Mouse (Mus musculus) B cell, adult 67 days (primary cell): Measurements from ENCODE around the gene Cebpe. TPM values are rescaled to one million over a fixed set of nuclear protein-coding genes. Genes with fewer than 3 reads are reported as not detected.

ENCODE experiments used
- total RNA-seq, 2 experiments: library from RNA; stranded (reverse); gene quantifications; 4 replicates each; pipeline ENCODE4 v1.2.4; 2023

Gene Cebpe
- total RNA-seq: not detected

DNA sequence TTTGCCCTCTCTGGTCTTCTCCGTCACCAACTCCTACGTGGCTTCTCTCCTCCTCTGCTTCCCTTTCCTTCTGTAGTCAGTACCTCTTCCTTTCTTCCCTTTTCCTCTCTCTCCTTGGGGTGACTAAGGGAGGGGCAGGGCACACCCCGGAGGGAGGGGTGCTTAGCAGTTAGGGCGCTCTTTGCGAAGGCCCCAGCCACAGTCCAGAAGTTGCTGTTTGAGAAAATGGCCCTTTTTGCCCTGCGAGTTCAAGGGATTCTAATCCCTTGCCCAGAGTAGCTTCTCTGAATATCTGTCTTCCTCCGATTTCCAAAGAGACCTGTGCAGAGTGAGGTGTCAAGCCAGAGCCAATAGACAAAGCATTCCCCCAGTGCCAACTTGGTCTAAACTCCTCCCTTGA, at the start of gene Cebpe:
Gene Cebpe (minus strand): TSS at position 101 of the 400 bp plus-strand sequence.

DNA sequence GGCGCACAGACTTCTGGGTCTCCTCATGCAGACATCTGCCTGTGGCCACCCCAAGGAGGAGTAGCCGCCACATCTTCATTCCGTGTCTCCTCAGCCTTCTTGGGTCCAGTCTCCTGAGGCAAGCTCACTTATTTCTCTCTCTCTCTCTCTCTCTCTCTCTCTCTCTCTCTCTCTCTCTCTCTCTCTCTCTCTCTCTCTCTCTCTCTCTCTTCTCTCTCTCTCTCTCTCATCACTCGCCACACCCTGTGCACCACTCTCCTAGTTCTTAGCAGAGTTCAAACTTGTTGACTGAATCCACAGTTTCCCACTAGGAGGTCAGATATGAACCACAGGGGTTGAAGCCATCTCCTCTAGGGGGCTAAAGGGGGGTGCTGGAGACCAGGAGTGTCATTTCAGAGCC, 13.2 kb downstream of the Cebpe start, which contains the start of gene Gm29776:
Gene Gm29776 (minus strand): TSS at position 101 of the 400 bp plus-strand sequence.

GRCm38 (mm10) chr14:54686522-54687143, 25.3 kb downstream of the Cebpe start, which contains the start of gene Acin1:
Acin1 (minus strand) TSS chr14:54686931.

GRCm38 (mm10) chr14:54686063-54686521, 25.9 kb downstream of the Cebpe start, which contains the start of gene 1700123O20Rik:
1700123O20Rik (plus strand) TSS chr14:54686216.

Other genes with a start within 250 kb of the Cebpe start
- 100 to 1,000 TPM; 186 to 221 TPM for gene Lrp10, start 248.0 kb downstream of the Cebpe start, total RNA-seq
- 1 to 10 TPM; 1.5 TPM for gene Rem2, start 236.1 kb downstream of the Cebpe start, total RNA-seq
- 10 to 100 TPM; 35.7 to 39.8 TPM for gene Prmt5, start 194.6 kb downstream of the Cebpe start, total RNA-seq
- gene Haus4, start 157.6 kb downstream of the Cebpe start, total RNA-seq: 10 to 100 TPM; 11.6 to 13.0 TPM
- gene Ajuba, start 134.6 kb downstream of the Cebpe start, total RNA-seq: not detected
- 1 to 10 TPM; 6.0 to 7.2 TPM for gene 4931414P19Rik, start 106.2 kb downstream of the Cebpe start, total RNA-seq
- 10 to 100 TPM; 54.5 to 60.9 TPM for gene Psmb5, start 94.2 kb downstream of the Cebpe start, total RNA-seq
- gene Psmb11, start 90.7 kb downstream of the Cebpe start, total RNA-seq: not detected
- gene Gm17606, start 71.2 kb downstream of the Cebpe start, total RNA-seq: not detected
- 1 to 10 TPM; 4.2 to 4.5 TPM for gene Cdh24, start 70.8 kb downstream of the Cebpe start, total RNA-seq
- gene 1700123O20Rik, start 26.0 kb downstream of the Cebpe start, total RNA-seq: 10 to 100 TPM; 32.3 to 45.7 TPM
- 100 to 1,000 TPM; 544 to 550 TPM for gene Acin1, start 25.2 kb downstream of the Cebpe start, total RNA-seq
- not detected for gene Gm29776, start 13.3 kb downstream of the Cebpe start, total RNA-seq
- gene Slc7a8, start 69.8 kb upstream of the Cebpe start, total RNA-seq: under 1 TPM; 0.12 to 0.35 TPM
- not detected for gene Rnf212b, start 102.0 kb upstream of the Cebpe start, total RNA-seq
- gene Homez, start 158.8 kb upstream of the Cebpe start, total RNA-seq: 10 to 100 TPM in 1 of 2 experiments, 1 to 10 TPM in 1; 9.4 to 18.7 TPM
- gene Ppp1r3e, start 165.4 kb upstream of the Cebpe start, total RNA-seq: 1 to 10 TPM; 3.4 to 4.0 TPM
- 10 to 100 TPM; 10.8 to 12.6 TPM for gene Bcl2l2, start 171.2 kb upstream of the Cebpe start, total RNA-seq
- 1 to 10 TPM; 1.5 to 1.8 TPM for gene Gm20521, start 171.3 kb upstream of the Cebpe start, total RNA-seq
- 100 to 1,000 TPM; 303 to 319 TPM for gene Pabpn1, start 180.3 kb upstream of the Cebpe start, total RNA-seq
- 1 to 10 TPM; 3.1 to 4.8 TPM for gene Slc22a17, start 201.0 kb upstream of the Cebpe start, total RNA-seq
- gene Efs, start 214.0 kb upstream of the Cebpe start, total RNA-seq: not detected
- gene Il25, start 220.5 kb upstream of the Cebpe start, total RNA-seq: not detected
- not detected for gene Cmtm5, start 224.1 kb upstream of the Cebpe start, total RNA-seq